Mouse (Mus musculus): ENCODE measurements at regions not wholly inside any gene's neighbourhood (a gene's known extent, or its start where the extent isn't known, plus 50 kb on each side); places are given as distances from the start of the nearest gene placed in this dataset.
"Not testable (repeated sequence)": the region's sequence is repeated elsewhere in the genome, so short reads cannot be mapped to it uniquely, and the experiment has no call there.

DNA sequence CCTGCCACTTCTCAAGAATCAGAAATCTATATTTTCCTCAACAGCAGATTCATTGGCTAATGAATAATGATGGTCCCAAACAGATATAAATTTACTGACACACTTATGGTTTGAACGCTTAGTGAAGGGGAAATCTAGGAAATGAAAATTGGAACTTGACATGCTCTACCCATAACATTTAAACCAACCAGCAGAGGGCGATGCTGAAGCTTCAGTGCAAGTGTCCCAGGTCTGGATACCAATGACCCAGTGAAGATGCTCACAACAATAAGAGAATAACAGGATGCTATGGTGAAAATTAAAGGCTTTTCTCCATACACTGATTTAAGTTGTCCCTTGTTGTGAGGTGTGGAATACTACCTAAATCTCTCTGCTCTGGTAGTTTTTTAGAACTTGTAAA, 236.0 kb upstream of the Rorb start:
- peak; percentile 9 for DNase-seq (ENCODE audit: low read depth, low spot score)

DNA sequence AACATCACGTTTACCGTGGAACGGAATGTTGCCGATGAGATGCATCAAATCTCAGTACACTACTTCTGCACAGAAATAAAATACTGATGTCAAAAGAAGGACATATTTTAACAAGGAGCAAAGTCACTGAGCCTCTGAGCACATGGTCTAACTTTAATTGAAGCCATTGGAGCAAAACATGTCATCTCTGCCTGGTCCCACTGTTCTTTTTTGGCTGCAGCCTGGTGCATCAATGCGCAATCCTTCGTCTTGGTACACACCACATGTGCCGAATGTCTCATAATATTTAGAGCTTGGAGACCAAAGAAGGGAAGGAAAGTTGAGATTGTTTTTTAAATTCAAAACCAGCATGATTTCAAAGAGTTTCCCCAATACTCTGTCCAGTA, 233.4 kb upstream of the Rorb start:
- no peak for DNase-seq (ENCODE audit: low read depth, low spot score)

DNA sequence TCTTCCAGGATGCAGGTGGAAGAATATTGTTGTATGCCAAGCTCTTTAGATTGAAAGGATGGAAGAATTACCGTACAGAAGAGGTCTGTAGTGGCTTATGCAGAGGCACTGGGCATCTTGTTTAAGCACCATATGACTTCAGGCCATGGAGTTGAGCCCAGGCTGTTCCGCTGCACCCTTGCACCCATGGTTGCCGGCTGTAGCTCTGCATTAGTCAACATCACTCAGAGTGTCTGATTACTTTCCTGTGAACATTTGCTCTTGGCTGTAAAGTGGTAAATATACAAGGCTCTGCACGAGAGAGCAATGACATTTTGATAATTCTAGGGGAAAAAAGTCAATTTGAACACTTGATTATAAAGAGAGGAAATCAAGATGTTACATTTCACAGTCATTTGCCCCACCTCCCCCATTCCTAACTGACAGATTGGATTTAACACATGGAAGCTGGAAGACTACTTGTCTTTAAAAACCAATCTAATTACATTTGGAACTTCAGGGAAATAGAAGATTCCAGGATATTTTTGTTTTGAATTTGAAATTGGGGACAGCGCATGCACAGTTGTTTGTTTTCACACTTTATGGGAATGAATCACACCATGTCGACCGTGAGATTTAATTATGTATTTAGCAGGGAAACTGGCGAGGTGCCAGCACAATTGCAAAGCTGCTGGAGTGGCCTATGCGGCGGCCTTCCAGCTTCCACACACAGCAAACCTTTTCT, 232.9 kb upstream of the Rorb start:
- no peak for DNase-seq (ENCODE audit: low read depth, low spot score)

DNA sequence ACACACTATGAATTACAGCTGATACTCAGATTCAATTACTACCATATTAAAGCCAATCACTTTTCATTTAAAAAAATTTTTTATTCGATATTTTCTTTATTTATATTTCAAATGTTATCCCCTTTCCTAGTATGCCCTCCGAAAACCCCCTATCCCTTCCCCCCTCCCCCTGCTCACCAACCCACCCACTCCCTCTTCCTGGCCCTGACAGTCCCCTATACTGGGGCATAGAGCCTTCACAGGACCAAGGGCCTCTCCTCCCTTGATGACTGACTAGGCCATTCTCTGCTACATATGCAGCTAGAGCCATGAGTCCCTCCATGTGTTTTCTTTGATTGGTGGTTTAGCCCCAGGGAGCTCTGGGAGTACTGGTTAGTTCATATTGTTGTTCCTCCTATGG, 196.1 kb upstream of the Rorb start:
- not testable (repeated sequence) for DNase-seq (ENCODE audit: low read depth, low spot score)

DNA sequence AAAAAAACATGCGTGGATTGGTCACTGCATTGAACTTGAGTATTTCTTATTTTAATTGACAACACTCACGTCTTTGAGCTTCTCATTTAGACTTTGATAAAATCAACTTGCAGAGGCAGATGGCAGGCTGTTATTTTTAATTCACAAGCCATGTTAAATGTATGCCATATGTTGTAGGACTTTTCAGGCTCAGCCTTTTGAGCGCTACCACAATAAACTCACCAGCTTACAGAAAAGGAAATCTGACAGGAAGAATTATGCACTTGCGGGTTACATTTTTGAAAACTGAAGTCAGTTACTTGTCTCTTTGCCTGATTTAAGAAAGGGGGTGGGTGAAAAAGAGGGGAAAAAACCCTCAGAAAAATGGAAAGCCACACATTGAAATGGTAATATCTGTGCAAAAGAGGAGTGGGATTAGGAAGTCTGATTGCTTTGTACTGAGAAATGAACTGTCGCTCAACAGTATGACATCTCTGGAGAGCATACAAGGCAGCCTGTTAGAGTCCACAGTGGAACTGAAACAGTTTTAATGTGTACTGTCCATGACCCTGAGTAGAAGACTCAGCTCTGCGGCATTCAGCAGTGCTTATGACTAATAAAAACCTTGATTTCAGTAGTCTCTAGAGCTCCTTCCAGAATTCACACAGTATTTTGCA, 195.6 kb upstream of the Rorb start:
- peak; percentile 6 for DNase-seq (ENCODE audit: low read depth, low spot score)

DNA sequence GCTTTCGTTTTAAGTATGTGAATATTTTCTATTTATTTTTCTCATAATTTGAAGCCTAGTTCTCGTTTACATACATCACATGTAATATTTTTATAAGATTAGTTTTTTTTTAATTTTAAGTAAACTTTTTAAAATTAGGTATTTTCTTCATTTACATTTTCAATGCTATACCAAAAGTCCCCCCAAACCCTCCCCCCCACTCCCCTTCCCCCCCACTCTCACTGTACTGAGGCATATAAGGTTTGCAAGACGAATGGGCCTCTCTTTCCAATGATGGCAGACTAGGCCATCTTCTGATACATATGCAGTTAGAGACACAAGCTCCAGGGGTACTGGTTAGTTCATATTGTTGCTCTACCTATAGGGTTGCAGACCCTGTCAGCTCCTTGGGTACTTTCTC, 174.9 kb upstream of the Rorb start:
- not testable (repeated sequence) for DNase-seq (ENCODE audit: low read depth, low spot score)

DNA sequence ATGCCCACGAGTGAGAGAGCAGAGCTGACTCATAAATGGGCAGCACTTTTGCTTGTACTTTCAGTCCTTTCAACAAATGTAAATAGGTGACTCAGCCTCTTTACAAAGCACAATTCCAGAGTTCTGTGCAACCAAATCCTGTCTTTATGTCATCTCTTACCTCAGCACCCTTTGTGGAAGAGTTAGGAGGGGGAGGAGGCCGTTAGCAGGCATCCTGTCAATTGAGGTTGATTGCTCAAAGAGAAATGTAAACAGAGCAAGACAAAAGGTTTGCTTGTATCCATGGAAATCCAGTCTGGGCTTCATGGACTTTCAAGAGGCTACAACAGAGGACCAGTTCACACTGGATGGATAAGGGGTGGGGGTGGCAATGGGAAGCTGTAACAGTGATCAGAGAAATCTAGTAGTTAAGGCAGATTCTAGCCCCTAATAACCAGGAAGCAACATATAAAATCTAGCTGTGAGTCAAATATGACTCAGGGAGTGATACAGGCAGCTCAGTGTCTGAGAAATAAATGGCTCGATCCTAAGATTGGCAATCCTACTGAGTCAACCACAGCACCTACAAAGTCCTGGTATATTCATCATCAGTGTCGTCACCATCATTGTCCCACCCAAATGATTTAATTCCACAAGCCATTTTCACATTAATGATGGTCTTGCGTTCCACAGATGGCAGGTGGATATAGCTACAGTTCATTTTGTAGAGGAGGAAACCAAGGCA, 136.0 kb upstream of the Rorb start:
- DNase-seq (ENCODE audit: low read depth, low spot score): no peak

DNA sequence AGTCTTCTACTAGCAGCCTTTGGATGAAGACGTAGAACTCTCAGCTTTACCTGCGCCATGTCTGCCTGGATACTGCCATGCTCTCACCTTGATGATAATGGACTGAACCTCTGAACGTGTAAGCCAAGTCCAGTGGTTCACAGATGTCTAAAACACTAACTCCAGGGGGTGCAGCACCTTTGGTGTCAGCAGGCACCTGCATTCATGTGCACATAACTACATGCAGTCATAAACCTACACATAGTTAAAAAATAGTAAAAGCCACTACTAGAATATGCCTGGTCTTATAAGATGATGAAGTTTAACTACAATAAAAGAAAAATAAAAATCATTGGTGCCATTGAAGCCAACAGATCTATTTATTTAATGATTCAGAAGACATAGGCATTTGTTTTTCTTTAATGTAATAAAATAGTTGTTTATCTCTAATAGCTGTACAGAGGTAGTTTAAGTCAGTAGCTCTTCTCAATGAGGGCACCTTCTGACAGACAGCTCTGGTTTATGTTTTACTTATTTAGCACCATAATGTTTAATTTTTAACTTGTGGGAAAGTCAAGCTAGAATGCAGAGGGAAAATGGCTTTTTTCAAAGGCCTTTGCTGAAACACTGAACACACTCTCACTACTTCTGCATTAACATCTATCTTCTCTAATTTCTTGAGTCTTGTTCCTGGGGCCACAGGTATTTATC, 118.5 kb upstream of the Rorb start:
- DNase-seq (ENCODE audit: low read depth, low spot score): no peak

DNA sequence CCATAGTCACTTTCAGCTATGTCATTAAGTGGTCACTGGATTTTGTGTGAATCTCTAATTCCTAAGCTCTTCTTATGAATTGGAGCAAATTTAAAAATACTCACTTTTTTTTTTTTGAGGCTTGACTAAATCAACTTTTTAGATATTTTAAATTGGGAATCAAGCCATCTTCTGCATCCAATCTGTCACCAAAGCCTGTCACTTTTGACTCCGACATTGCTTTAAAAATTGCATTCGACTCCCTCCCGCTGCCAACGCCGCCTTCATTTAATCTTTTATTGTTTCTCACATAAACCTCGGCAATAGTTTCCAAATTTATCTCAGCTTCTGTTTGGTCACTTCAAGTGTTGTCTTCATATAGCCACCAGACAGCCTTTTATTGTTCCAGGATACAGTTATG, 109.8 kb upstream of the Rorb start:
- DNase-seq (ENCODE audit: low read depth, low spot score): no peak

DNA sequence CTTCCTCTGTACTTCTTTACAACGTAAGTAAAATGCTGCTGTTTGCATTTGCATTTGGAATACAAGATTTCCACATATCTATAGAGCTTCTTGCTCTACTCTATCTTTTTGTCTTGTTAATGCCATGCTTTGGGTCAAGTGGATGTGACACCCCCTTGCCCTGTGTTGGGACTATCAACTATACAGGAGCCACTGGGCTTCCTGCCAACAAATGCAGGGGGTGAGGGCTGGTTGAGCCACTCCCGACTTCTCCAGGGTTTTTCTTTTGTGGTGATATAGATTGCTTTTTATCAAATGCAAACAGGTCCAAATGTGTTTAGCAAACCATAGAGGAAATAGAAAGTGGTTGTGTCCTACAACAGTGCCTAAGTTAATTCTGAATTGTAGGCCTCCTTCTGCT, 108.4 kb upstream of the Rorb start:
- DNase-seq (ENCODE audit: low read depth, low spot score): no peak

DNA sequence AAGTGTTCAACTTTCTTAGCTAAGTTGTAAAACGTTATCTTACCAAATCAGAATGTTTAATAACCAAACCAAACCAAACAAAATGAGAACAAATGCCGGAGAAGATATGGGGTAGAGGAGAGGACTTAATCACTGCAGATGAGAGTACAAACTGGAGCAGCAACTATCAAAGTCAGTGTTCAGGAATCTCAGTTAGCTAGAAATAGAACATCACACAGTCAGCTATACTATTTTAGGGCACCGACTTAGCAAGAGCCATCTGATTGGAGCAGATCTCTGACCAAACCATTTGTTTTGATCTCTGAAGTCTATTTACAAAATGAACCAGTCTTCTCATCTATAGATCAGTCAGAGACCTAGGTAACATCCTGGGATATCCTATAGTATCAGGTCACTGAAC, 107.7 kb upstream of the Rorb start:
- no peak for DNase-seq (ENCODE audit: low read depth, low spot score)

DNA sequence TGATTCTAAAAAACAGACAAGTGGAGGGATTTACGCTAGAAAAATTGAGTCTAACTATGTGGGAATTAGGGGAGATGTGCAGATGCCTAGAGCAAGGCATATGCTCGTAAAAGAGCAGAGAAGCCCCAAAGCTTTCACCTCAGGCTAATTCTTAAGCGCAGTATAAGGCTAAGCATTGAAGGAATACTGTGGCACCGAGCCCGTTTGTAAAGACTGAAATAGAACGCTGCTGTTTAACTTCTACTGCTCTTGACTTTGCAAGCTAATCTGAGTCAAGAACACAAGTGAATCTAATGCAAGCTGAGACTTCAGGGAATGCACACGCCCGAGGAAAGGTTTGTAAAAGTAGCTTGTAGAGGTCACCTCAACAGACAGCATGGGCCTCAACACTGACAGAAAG, 88.5 kb upstream of the Rorb start:
- DNase-seq (ENCODE audit: low read depth, low spot score): no peak

DNA sequence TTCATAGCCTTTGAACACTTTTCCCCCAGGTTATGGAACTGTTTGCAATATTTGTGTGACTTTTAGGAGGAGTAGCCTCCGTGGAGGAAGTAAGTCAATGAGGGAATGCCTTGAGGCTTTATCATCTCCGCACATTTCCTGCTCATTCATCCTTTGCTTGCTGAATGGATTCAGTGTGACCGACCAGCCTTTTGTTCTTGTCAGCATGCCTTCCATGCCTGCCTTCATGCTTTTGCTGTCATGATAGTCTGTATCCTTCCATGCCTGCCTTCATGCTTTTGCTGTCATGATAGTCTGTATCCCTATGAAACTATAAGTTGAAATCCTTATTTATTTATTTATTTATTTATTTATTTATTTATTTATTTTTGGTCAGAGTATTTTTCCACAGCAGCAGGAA, 87.8 kb upstream of the Rorb start:
- no peak for DNase-seq (ENCODE audit: low read depth, low spot score)

DNA sequence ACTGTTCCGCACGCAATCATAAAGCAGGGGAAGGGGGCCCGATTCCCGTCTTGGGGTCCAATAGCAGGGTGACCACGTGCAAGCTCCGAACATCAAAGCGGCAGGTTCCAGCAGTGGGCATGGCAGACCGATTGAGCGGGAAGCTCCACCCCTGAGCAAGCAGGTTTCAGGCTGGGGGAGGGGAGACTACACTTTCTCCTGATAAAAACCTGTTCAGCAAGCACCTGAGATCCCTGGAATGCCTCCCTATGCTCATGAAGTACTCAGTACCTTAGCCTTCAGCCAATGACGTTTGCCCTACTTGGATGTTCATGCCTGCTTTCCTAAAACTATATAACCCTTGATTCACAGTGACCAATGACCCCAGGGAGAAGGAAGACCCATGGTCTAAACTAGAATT, 83.7 kb upstream of the Rorb start:
- no peak for DNase-seq (ENCODE audit: low read depth, low spot score)

DNA sequence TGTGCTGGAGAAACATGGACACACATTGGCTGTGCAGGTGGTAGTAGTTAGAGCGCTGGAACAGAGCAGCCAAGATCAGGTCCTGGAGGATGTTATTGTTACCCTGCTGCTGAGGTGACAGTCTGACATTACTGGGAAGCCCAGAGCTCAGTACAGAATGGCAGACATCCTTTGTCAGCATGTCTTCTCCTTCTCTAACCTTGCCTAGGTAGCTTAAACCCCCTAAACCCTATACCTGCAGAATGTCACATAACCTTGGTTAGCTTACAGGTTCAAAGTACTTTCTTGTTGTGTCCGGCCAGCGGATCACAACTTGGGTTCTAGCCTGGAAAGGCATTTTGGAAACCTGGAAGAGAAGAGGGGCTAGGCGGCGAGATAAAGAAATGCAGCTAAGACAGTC, 83.3 kb upstream of the Rorb start:
- DNase-seq (ENCODE audit: low read depth, low spot score): no peak

DNA sequence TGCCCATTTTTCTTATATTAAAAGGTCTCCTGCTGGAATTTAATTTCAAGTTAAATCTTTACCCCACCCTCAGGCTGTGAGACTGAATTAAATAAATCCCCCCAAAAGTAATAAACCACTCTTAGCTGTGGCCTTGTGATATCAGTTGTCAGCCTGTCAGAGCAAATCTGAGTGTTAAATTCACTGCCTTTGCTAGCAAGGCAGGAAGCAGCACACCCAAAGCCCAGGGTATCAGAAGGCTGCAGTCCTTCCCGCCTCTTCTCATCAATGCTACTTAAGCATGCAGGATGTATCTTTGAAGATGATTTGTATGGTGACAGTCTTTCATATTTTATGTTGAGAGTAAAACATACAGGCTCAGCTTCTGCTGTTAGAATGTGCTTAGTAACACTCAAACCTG, 61.8 kb upstream of the Rorb start:
- no peak for DNase-seq (ENCODE audit: low read depth, low spot score)

DNA sequence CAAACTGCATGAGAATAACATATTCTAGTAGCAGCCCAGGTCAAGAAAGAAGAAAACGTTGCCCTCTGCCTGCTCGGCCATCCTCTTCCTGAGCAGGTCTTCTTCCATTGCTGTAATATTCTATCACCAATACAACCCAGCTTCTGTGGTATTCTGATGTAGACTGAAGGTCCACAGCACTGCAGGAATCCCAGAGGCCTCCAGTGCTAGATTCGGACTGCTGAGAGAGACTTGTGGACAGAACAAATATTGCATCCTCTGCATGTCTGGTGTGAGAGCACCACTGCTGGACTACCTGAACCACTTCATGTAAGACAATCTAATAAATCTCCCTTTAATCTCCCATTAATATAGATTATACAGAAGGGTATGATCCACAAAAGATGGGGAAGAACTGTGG, 59.8 kb upstream of the Rorb start:
- DNase-seq (ENCODE audit: low read depth, low spot score): no peak

All from forelimb bud, embryonic 11.5 days (tissue).